ENCODE assay signal across 9 mouse cellular contexts in genomic region chr6:9234802-9235201, GRCm38 (mm10).
A peak's percentile ranks its signal among the peaks of the same experiment; 100 is the strongest.
DNase-seq lines count a peak whose midpoint lies in the region; ATAC-seq and TF ChIP-seq lines count a peak whose summit lies in the region.
"Had no signal": no experiment of that assay in that cellular context is flagged by ENCODE, and none has a peak within 500 bp of the region (broad histone marks: within the 10 kb centered on the region; RNA-seq: fewer than 3 reads in every experiment).

No protein-coding gene starts in this region.

- no peaks in the 10 kb centered on the region for H3K4me1 ChIP-seq in lung, embryonic 14.5 days (ENCODE audit: insufficient read depth)

- peak; percentile 34 for DNase-seq in cerebellum, adult 9-10 months
- DNase-seq in cerebellum, adult 11 months, result no peak
- DNase-seq in lung, embryonic 14.5 days, result peak; percentile 59
- DNase-seq in lung, postnatal 4 days, result no peak
- DNase-seq in adrenal gland, postnatal 14 days, result peak; percentile 45
- peak; percentile 21 to 27 for DNase-seq in kidney, postnatal 4 days

- H3K4me2 ChIP-seq in lung, embryonic 14.5 days, result no peak overlapping the region

- H3K27me3 ChIP-seq in lung, embryonic 14.5 days (ENCODE audit: insufficient read depth, low read length), result no peaks in the 10 kb centered on the region

- no peak overlapping the region for H3K4me3 ChIP-seq in lung, embryonic 14.5 days (ENCODE audit: low read depth, low read length)
- H3K4me3 ChIP-seq: myocyte had no signal

- no peak overlapping the region for H3K27ac ChIP-seq in lung, embryonic 14.5 days (ENCODE audit: low read depth)

- no peak for ATAC-seq in lung, embryonic 14.5 days (ENCODE audit: insufficient read depth)
- ATAC-seq in CD4-positive, CD25-positive, alpha-beta regulatory T cell, adult 4 months, result no peak
- ATAC-seq in erythroid progenitor cell, adult 5-6 weeks (replicated peaks; ENCODE audit: low FRiP score, poor library complexity, severe bottlenecking), result no peak

- H3K36me3 ChIP-seq in lung, embryonic 14.5 days (ENCODE audit: insufficient read depth), result no peaks in the 10 kb centered on the region

- TF ChIP-seq CTCF in lung, embryonic 14.5 days (IDR thresholded peaks at IDR 0.05; ENCODE audit: low read depth), result peak; percentile 55

- no peaks in the 10 kb centered on the region for H3K9me3 ChIP-seq in lung, embryonic 14.5 days (ENCODE audit: low read depth, low read length)

- no peak overlapping the region for H3K9ac ChIP-seq in lung, embryonic 14.5 days

Comparison
In these comparisons a context has a peak if more than half of its experiments do, and no peak if none do; other contexts are left out.
1. DNase-seq: peak in cerebellum, adult 9-10 months (single experiment), lung, embryonic 14.5 days (single experiment), adrenal gland, postnatal 14 days (single experiment) and kidney, postnatal 4 days (2 of 2); none in cerebellum, adult 11 months (single experiment) and lung, postnatal 4 days (0 of 2).